Mouse (Mus musculus) lung, adult 2 months (tissue): Measurements from ENCODE around the gene Sfmbt2.

ENCODE experiments used
- CTCF ChIP-seq: fragments of 200-500 bp; IDR thresholded peaks from 2 replicates; pipeline ENCODE4 v1.5.1; 2011; ENCODE audit warnings: mild to moderate bottlenecking, low read length, control low read depth; ENCODE audit not compliant: insufficient read depth
- POLR2A ChIP-seq: fragments of 200-500 bp; IDR thresholded peaks from 2 replicates; pipeline ENCODE4 v1.6.1; 2011; ENCODE audit warnings: low read depth, mild to moderate bottlenecking, control low read depth, low read length, borderline replicate concordance; ENCODE audit errors: extremely low read depth

- TF ChIP-seq CTCF (no peak), POLR2A (no peak)
Measured at GRCm38 (mm10) chr2:10372321-10372723, 2.0 kb downstream of the Sfmbt2 start.
